Mouse (Mus musculus) stomach, adult 2 months (tissue): ENCODE data around the gene Ccdc103. TPM values are rescaled to one million over a fixed set of nuclear protein-coding genes. Genes with fewer than 3 reads are reported as not detected.

Experiments
- polyA plus RNA-seq: library from polyadenylated mRNA; depleted of rRNA; stranded (reverse); fragments of >200 nt; gene quantifications from 2 replicates; pipeline ENCODE4 v1.2.3, GENCODE M21; 2012; rRNA removed

Ccdc103 gene
- 0.21 TPM in 1 of 2 replicates, not detected in the other for polyA plus RNA-seq

GRCm38 (mm10) chr11:102880585-102881313 is at the start of gene Ccdc103, which contains the start of gene Eftud2:
Gene Ccdc103 (plus strand): TSS chr11:102881204.
Gene Eftud2 (minus strand): TSS chr11:102880985.

GRCm38 (mm10) chr11:102835549-102835948 is 45.5 kb upstream of the Ccdc103 start, which contains the start of gene Higd1b:
Gene Higd1b (plus strand): TSS chr11:102835849.

GRCm38 (mm10) chr11:102884616-102885219 is 3.7 kb downstream of the Ccdc103 start, which contains the start of gene Fam187a:
Gene Fam187a (plus strand): TSS chr11:102885169.

GRCm38 (mm10) chr11:102900763-102901162 is 19.8 kb downstream of the Ccdc103 start, which contains the start of gene Gfap:
Gene Gfap (minus strand): TSS chr11:102900912.

GRCm38 (mm10) chr11:102924557-102925350 is 43.8 kb downstream of the Ccdc103 start, which contains the start of gene Kif18b:
Gene Kif18b (minus strand): TSS chr11:102925124.

Other genes starting within 250 kb of the Ccdc103 start
- not detected in 2 replicates for gene Meioc, start 217.5 kb upstream of the Ccdc103 start, polyA plus RNA-seq
- gene Ccdc43, start 183.4 kb upstream of the Ccdc103 start, polyA plus RNA-seq, result 1.0 and 1.1 TPM in 2 replicates
- 3.3 and 6.8 TPM in 2 replicates for gene Adam11, start 119.8 kb upstream of the Ccdc103 start, polyA plus RNA-seq
- gene Gjc1, start 61.5 kb upstream of the Ccdc103 start, polyA plus RNA-seq, result 1.1 and 1.4 TPM in 2 replicates
- gene Higd1b, start 45.4 kb upstream of the Ccdc103 start, polyA plus RNA-seq, result 1.1 and 1.5 TPM in 2 replicates
- 79.4 and 84.6 TPM in 2 replicates for gene Eftud2, start 219 bp upstream of the Ccdc103 start, polyA plus RNA-seq
- gene Fam187a, start 4.0 kb downstream of the Ccdc103 start, polyA plus RNA-seq, result not detected in 2 replicates
- 1.6 and 2.5 TPM in 2 replicates for gene Gfap, start 19.7 kb downstream of the Ccdc103 start, polyA plus RNA-seq
- 1.7 and 2.3 TPM in 2 replicates for gene Kif18b, start 43.9 kb downstream of the Ccdc103 start, polyA plus RNA-seq
- gene C1ql1, start 65.5 kb downstream of the Ccdc103 start, polyA plus RNA-seq, result 1.0 and 2.7 TPM in 2 replicates
- gene Nmt1, start 147.0 kb downstream of the Ccdc103 start, polyA plus RNA-seq, result 4.6 and 5.0 TPM in 2 replicates
- 32.2 and 34.9 TPM in 2 replicates for gene Dcakd, start 147.1 kb downstream of the Ccdc103 start, polyA plus RNA-seq
- gene Plcd3, start 220.5 kb downstream of the Ccdc103 start, polyA plus RNA-seq, result 16.8 and 24.3 TPM in 2 replicates
- 21.4 and 26.6 TPM in 2 replicates for gene Acbd4, start 220.5 kb downstream of the Ccdc103 start, polyA plus RNA-seq
- 4.0 and 4.1 TPM in 2 replicates for gene Hexim1, start 235.0 kb downstream of the Ccdc103 start, polyA plus RNA-seq